Mouse (Mus musculus): ENCODE data around the gene Rabgap1l. TPM values are rescaled to one million over a fixed set of nuclear protein-coding genes. Genes with fewer than 3 reads are reported as not detected.

The Rabgap1l gene
- polyA plus RNA-seq, 1 experiment from 2014 or later = 25.4 TPM

- 72% methylated on average over 5 of the region's 5 CpGs for WGBS (ENCODE audit: missing documents)
- Histone ChIP-seq H3K79me2 (ENCODE audit: inconsistent target) (no peaks in the 10 kb centered on the region), H3K36me3 (ENCODE audit: inconsistent target) (no peaks in the 10 kb centered on the region), H3K27ac (no peak overlapping the region), H3K4me3 (ENCODE audit: inconsistent target) (no peak overlapping the region)
These were observed 530.0 kb downstream of the Rabgap1l start for GRCm38 (mm10) chr1:160263053-160263452.

- H3K4me3 ChIP-seq (ENCODE audit: inconsistent target) = no peak overlapping the region
- 85% methylated on average over 4 of the region's 4 CpGs for WGBS (ENCODE audit: missing documents)
- no peaks in the 10 kb centered on the region for H3K36me3 ChIP-seq (ENCODE audit: inconsistent target)
- no peak overlapping the region for H3K27ac ChIP-seq
- H3K79me2 ChIP-seq (ENCODE audit: inconsistent target) = no peaks in the 10 kb centered on the region
These were observed 530.6 kb downstream of the Rabgap1l start for GRCm38 (mm10) chr1:160262415-160262814.

- H3K4me3 ChIP-seq (ENCODE audit: inconsistent target) = no peak overlapping the region
- H3K79me2 ChIP-seq (ENCODE audit: inconsistent target) = no peaks in the 10 kb centered on the region
- H3K27ac ChIP-seq = no peak overlapping the region
- H3K36me3 ChIP-seq (ENCODE audit: inconsistent target) = no peaks in the 10 kb centered on the region
- WGBS (ENCODE audit: missing documents) = 86% methylated on average over 2 of the region's 2 CpGs
These were observed 531.2 kb downstream of the Rabgap1l start for GRCm38 (mm10) chr1:160261849-160262248.

GRCm38 (mm10) chr1:160260605-160261004 is 532.4 kb downstream of the Rabgap1l start:
- H3K4me3 ChIP-seq (ENCODE audit: inconsistent target) = no peak overlapping the region
- no peak overlapping the region for H3K27ac ChIP-seq
- H3K36me3 ChIP-seq (ENCODE audit: inconsistent target) = no peaks in the 10 kb centered on the region
- H3K79me2 ChIP-seq (ENCODE audit: inconsistent target) = no peaks in the 10 kb centered on the region
- WGBS (ENCODE audit: missing documents) = 66% methylated on average over 4 of the region's 4 CpGs

- Histone ChIP-seq H3K4me3 (ENCODE audit: inconsistent target) (no peak overlapping the region), H3K27ac (no peak overlapping the region), H3K36me3 (ENCODE audit: inconsistent target) (no peaks in the 10 kb centered on the region), H3K79me2 (ENCODE audit: inconsistent target) (no peaks in the 10 kb centered on the region)
- 89% methylated on average over 7 of the region's 7 CpGs for WGBS (ENCODE audit: missing documents)
These were observed 533.1 kb downstream of the Rabgap1l start for GRCm38 (mm10) chr1:160259884-160260283.

- Histone ChIP-seq H3K36me3 (ENCODE audit: inconsistent target) (no peaks in the 10 kb centered on the region), H3K79me2 (ENCODE audit: inconsistent target) (no peaks in the 10 kb centered on the region), H3K4me3 (ENCODE audit: inconsistent target) (no peak overlapping the region), H3K27ac (no peak overlapping the region)
- WGBS (ENCODE audit: missing documents) = no CpG with 5 or more reads among the region's 2 CpGs
These were observed 539.9 kb downstream of the Rabgap1l start for GRCm38 (mm10) chr1:160253108-160253507.

GRCm38 (mm10) chr1:160251388-160252007 is 541.5 kb downstream of the Rabgap1l start:
- 68% methylated on average over 5 of the region's 5 CpGs for WGBS (ENCODE audit: missing documents)
- Histone ChIP-seq H3K4me3 (ENCODE audit: inconsistent target) (no peak overlapping the region), H3K27ac (no peak overlapping the region), H3K79me2 (ENCODE audit: inconsistent target) (no peaks in the 10 kb centered on the region), H3K36me3 (ENCODE audit: inconsistent target) (no peaks in the 10 kb centered on the region)

GRCm38 (mm10) chr1:160250782-160251181 is 542.2 kb downstream of the Rabgap1l start:
- WGBS (ENCODE audit: missing documents) = 64% methylated on average over 4 of the region's 4 CpGs
- Histone ChIP-seq H3K27ac (no peak overlapping the region), H3K4me3 (ENCODE audit: inconsistent target) (no peak overlapping the region), H3K79me2 (ENCODE audit: inconsistent target) (no peaks in the 10 kb centered on the region), H3K36me3 (ENCODE audit: inconsistent target) (no peaks in the 10 kb centered on the region)

GRCm38 (mm10) chr1:160249786-160250185 is 543.2 kb downstream of the Rabgap1l start:
- no peak overlapping the region for H3K27ac ChIP-seq
- no peaks in the 10 kb centered on the region for H3K79me2 ChIP-seq (ENCODE audit: inconsistent target)
- no peak overlapping the region for H3K4me3 ChIP-seq (ENCODE audit: inconsistent target)
- WGBS (ENCODE audit: missing documents) = 86% methylated on average over 3 of the region's 3 CpGs
- no peaks in the 10 kb centered on the region for H3K36me3 ChIP-seq (ENCODE audit: inconsistent target)

GRCm38 (mm10) chr1:160247473-160247872 is 545.5 kb downstream of the Rabgap1l start:
- Histone ChIP-seq H3K27ac (no peak overlapping the region), H3K79me2 (ENCODE audit: inconsistent target) (no peaks in the 10 kb centered on the region), H3K36me3 (ENCODE audit: inconsistent target) (no peaks in the 10 kb centered on the region), H3K4me3 (ENCODE audit: inconsistent target) (no peak overlapping the region)
- WGBS (ENCODE audit: missing documents) = 79% methylated on average over 9 of the region's 9 CpGs

GRCm38 (mm10) chr1:160246844-160247243 is 546.2 kb downstream of the Rabgap1l start:
- whole genome bisulfite sequencing (ENCODE audit: missing documents) = 86% methylated on average over 4 of the region's 4 CpGs
- no peaks in the 10 kb centered on the region for H3K36me3 ChIP-seq (ENCODE audit: inconsistent target)
- no peak overlapping the region for H3K4me3 ChIP-seq (ENCODE audit: inconsistent target)
- H3K27ac ChIP-seq = no peak overlapping the region
- no peaks in the 10 kb centered on the region for H3K79me2 ChIP-seq (ENCODE audit: inconsistent target)

GRCm38 (mm10) chr1:160245954-160246353 is 547.1 kb downstream of the Rabgap1l start:
- H3K79me2 ChIP-seq (ENCODE audit: inconsistent target) = no peaks in the 10 kb centered on the region
- H3K4me3 ChIP-seq (ENCODE audit: inconsistent target) = no peak overlapping the region
- H3K27ac ChIP-seq = no peak overlapping the region
- H3K36me3 ChIP-seq (ENCODE audit: inconsistent target) = no peaks in the 10 kb centered on the region
- WGBS (ENCODE audit: missing documents) = 4% methylated on average over 2 of the region's 2 CpGs

GRCm38 (mm10) chr1:160244689-160245088 is 548.3 kb downstream of the Rabgap1l start:
- no peaks in the 10 kb centered on the region for H3K79me2 ChIP-seq (ENCODE audit: inconsistent target)
- 95% methylated on average over 5 of the region's 5 CpGs for WGBS (ENCODE audit: missing documents)
- no peak overlapping the region for H3K4me3 ChIP-seq (ENCODE audit: inconsistent target)
- H3K36me3 ChIP-seq (ENCODE audit: inconsistent target) = no peaks in the 10 kb centered on the region
- H3K27ac ChIP-seq = no peak overlapping the region

GRCm38 (mm10) chr1:160240091-160240490 is 552.9 kb downstream of the Rabgap1l start:
- Histone ChIP-seq H3K4me3 (ENCODE audit: inconsistent target) (no peak overlapping the region), H3K27ac (no peak overlapping the region), H3K36me3 (ENCODE audit: inconsistent target) (no peaks in the 10 kb centered on the region), H3K79me2 (ENCODE audit: inconsistent target) (no peaks in the 10 kb centered on the region)
- 95% methylated on average over 2 of the region's 2 CpGs for WGBS (ENCODE audit: missing documents)

- Histone ChIP-seq H3K36me3 (ENCODE audit: inconsistent target) (no peaks in the 10 kb centered on the region), H3K27ac (no peak overlapping the region), H3K4me3 (ENCODE audit: inconsistent target) (no peak overlapping the region), H3K79me2 (ENCODE audit: inconsistent target) (no peaks in the 10 kb centered on the region)
- 100% methylated on average over 1 of the region's 1 CpGs for WGBS (ENCODE audit: missing documents)
These were observed 554.1 kb downstream of the Rabgap1l start for GRCm38 (mm10) chr1:160238852-160239443.

GRCm38 (mm10) chr1:160237981-160238380 is 555.0 kb downstream of the Rabgap1l start:
- no peaks in the 10 kb centered on the region for H3K79me2 ChIP-seq (ENCODE audit: inconsistent target)
- no peaks in the 10 kb centered on the region for H3K36me3 ChIP-seq (ENCODE audit: inconsistent target)
- no peak overlapping the region for H3K4me3 ChIP-seq (ENCODE audit: inconsistent target)
- no peak overlapping the region for H3K27ac ChIP-seq
- WGBS (ENCODE audit: missing documents) = 96% methylated on average over 2 of the region's 2 CpGs
